Mouse (Mus musculus) 416B (cell line): ENCODE data around the gene Ttll13.

Experiments
- DNase-seq: peaks from one replicate; pipeline ENCODE4 v3.0.0; 2011; ENCODE audit warnings: low read depth

The Ttll13 gene

DNA sequence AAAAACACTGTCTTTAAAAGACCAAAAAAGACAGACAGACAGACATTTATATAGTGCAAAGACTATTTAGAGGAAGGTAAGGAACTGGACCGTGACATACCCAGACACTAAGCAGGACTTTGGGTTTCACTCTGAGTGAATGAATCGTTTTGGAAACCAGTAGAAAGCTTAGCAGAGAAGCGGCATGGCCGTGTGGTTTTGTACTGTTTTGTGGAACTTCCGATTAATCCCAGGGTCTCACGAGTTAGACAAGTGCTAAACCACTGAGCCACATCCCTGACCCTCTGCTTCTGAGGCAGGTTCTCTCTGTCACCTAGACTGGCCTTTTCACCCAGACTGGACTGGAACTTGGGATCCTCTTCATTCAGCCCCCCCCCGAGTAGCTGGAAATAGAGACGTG lies 31.7 kb upstream of the Ttll13 start:
- DNase-seq = no peak

DNA sequence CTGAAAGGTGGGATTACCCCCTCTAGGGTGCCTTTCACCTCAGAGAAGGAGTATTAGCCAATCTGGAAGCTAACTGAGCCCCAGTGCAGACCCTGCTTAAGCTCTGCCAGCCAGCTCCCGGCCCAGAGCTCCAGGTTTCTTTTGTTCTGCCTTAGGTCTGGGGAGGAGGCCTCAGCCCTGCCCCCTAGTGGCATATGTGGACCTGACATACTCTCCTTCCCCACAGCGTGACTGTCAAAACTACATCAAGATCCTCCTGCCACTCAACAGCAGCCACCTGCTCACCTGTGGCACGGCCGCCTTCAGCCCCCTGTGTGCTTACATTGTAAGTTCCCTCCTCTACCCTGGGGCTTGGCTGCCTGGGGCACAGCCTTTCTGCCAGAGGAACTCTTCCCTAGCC lies 30.8 kb upstream of the Ttll13 start:
- peak; percentile 72 for DNase-seq

GRCm38 (mm10) chr7:80216566-80216965 lies 29.6 kb upstream of the Ttll13 start:
- DNase-seq = no peak

GRCm38 (mm10) chr7:80218666-80219065 lies 27.5 kb upstream of the Ttll13 start:
- DNase-seq = no peak

- DNase-seq = no peak
Observed at GRCm38 (mm10) chr7:80220237-80220797, 25.9 kb upstream of the Ttll13 start.

DNA sequence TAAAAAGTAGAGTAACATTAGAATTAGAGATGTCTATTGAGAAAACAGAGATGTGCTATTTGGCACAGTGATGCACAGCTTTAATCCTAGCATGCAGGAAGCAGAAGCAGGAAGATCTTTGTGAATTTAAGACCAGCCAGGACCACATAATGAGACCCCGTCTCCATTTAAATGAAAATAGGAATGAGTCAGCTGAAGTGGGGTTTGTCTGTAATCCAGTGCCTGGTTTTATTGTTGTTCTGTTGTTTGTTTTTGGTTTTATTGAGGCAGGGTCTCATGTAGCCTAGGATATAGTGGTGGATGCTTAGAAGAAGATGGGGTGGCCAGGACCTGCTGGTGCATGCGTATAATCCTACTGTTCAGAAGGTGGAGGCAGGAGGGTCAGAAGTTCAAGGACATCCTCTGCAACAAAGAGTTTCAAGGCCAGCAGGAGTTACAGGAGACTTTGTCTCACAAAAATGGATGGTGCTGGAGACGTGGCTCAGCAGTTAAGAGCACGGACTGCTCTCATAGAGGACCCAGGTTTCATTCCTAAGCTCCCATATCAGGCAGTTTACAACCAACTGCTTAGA lies 24.9 kb upstream of the Ttll13 start:
- DNase-seq = no peak

DNA sequence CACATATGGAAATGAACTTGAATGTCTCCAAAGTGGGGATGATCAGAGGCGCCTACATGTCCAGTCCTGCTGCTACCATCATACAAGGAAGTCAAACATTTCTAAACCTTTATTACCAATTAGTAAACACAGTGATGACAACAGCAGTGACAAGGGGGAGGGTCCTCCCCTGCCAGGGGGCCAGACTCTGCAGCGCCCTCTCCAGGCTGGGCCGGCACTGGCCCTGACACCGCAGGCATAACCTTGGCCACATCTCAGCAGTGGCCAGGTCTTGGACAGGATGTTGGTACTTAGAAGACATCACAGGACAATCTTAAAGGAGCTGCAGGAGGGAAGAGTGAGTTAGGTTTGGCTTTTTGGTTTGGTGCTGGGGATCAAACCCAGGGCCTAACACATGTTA lies 19.1 kb upstream of the Ttll13 start:
- DNase-seq = no peak

DNA sequence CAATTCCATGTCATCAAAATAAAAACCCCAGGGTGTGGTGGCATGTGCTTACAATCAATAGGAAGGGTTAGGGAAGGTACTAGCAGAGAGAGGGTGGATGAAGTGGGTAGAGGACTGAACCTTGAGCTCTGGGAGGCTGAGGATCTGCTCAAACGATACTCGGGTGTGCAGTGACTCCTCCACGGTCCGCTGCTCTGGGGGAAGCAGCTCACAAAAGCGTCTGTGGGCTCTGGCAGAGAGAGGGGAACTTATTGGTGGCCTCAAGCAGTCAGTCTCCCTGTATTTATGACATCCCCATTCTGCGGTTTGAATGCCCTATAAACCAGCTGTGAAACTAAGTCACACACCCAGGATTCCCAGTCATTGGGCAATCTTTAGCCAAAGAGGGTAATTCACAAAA lies 16.0 kb upstream of the Ttll13 start:
- DNase-seq = no peak

GRCm38 (mm10) chr7:80231971-80232488 lies 14.1 kb upstream of the Ttll13 start:
- peak; percentile 41 for DNase-seq

DNA sequence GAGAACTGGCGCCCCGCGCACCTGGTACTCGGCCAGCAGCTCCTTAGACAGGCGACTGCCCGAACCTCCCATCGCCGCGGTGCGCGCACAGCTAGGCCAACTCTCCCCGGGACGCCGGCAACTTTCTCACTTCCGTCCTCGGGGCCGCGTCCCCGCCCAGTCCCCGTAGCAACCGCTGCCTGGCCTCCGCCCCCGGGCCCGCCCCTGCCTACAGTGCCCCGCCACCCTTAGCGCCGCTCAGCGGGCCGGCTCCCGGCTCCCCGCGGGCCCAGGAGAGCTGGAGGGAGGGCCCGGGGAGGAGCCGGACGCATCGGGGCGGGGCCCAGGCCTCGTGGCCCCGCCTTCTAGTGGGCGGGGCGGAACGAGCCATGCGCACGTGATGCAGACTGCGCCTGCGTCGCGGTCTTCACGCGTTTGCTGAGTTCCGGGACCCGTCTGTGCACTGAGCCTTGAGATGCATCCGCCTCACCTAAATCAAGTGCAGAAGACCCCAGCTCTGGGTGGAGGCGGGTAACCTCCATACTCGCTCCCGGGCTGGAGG lies 13.6 kb upstream of the Ttll13 start, which contains the start of the genes Cib1 and Gdpgp1:
Gene Cib1 (minus strand): TSS at position 325 of the 541 bp plus-strand sequence.
Gene Gdpgp1 (plus strand): TSS at position 377 of the 541 bp plus-strand sequence.
- peak; percentile 94 for DNase-seq

GRCm38 (mm10) chr7:80233799-80234198 lies 12.4 kb upstream of the Ttll13 start:
- DNase-seq = peak; percentile 53

- no peak for DNase-seq
Observed at GRCm38 (mm10) chr7:80238542-80238941, 7.6 kb upstream of the Ttll13 start.

DNA sequence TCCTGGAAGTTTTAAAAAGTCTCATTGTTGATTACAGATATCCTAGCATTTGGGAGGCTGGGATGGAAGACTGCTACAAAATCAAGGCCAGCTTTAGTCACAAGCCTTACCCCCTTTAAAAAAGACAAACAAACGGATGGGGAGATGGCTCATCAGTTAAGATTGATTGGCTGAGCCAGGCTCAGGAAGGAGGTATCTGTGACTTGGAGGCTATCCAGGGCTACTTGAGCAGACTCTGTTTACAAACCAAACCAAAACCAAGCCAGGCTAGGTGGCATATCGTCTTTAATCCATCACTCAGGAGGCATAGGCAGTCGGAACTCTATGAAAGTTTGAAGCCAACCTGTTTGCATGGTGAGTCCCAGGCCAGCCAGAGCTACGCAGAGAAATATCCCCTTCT lies 4.5 kb upstream of the Ttll13 start:
- no peak for DNase-seq

- DNase-seq = no peak
Observed at GRCm38 (mm10) chr7:80244851-80245250, 1.3 kb upstream of the Ttll13 start.

- peak; percentile 63 for DNase-seq
Observed at GRCm38 (mm10) chr7:80246859-80247258, 683 bp downstream of the Ttll13 start.

DNA sequence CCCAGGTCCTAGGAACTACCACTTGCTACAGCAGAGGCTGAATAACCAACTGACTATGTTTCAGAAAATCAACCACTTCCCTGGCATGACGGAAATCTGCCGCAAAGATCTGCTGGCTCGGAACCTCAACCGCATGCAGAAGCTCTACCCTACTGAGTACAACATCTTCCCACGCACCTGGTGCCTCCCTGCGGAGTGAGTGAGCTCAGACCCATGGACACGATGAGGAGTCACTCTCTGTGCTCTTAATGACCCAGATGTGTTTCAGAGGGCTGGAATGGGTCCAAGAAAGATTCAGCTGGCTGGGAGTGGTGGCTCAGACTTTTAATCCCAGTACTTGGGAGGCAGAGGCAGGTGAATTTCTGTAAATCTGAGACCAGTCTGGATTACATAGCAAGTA lies 6.3 kb downstream of the Ttll13 start:
- DNase-seq = no peak

GRCm38 (mm10) chr7:80252886-80253285 lies 6.7 kb downstream of the Ttll13 start:
- no peak for DNase-seq

- peak; percentile 45 for DNase-seq
Observed at GRCm38 (mm10) chr7:80255981-80256380, 9.8 kb downstream of the Ttll13 start.

- no peak for DNase-seq
Observed at GRCm38 (mm10) chr7:80257706-80258105, 11.5 kb downstream of the Ttll13 start.

DNA sequence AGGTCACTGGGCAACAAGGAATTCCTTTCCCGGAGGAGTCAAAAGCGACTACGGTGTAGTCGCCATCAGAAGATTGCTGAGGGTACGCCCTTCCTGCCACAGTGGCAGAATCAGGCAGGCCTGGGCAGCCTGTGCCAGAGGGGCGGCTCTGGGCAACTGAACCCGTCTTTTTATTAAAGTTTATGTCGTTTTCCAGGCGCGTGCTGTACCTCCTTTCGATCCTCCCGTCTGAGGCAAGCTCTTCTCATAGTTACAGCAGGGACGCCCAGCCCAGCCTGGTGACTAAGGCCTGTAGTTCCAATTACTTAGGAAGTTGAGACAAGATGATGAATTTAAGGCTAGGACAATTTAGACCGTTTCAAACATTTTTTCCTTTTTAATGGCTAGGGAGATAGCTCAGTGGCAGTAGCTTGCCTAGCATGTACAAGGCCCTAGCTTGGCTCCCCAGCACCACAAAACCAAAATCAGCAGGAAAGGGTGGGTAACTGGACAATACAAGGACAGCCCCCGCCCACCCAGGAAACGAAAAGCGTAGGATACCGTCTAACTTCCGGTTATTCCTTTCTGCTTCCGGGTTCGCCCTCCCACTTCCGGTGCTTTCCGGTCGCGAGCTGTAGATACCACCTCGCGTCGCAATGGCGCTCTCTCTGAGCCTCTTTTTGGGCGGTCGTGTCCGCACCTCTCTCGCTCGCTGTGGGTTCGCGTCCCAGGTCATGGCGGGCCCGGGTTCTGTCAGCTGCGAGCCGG lies 14.6 kb downstream of the Ttll13 start, which contains the start of gene Ngrn:
Gene Ngrn (plus strand): TSS at position 591 of the 747 bp plus-strand sequence.
- DNase-seq = peak; percentile 94

GRCm38 (mm10) chr7:80261372-80261990 lies 15.3 kb downstream of the Ttll13 start:
- peak; percentile 57 for DNase-seq

DNA sequence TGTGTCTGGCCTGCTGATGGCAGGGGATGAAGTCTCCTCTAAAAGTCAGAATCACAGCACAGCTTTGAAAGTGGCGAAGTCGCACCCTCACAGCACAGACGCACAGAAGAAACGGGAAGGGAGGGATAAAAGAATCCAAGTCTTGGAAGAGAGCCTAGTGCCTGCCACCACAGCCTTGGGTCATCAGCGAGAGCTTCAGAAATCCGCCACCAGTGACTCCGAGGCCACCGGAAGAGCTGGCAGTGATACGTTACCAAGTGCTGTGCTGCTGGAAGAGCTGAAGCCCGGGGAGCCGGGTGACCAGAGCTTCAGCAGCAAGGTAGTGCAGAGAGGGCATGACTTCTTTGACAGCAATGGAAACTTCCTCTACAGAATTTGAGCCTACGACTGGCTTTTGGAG lies 18.4 kb downstream of the Ttll13 start:
- no peak for DNase-seq
